Mouse (Mus musculus) gastrocnemius, postnatal 25 days (tissue): ENCODE data around the gene Dnajc13. TPM values are rescaled to one million over a fixed set of nuclear protein-coding genes. Genes with fewer than 3 reads are reported as not detected.

Source experiments
- DNase-seq: peaks from one replicate; pipeline ENCODE4 v3.0.0; 2022
- total RNA-seq, 2 experiments: library from RNA; stranded (reverse); gene quantifications; 1 replicate in 1 of 2; 2 replicates in 1 of 2; pipeline ENCODE4 v1.2.3; 2021

Dnajc13 gene
- total RNA-seq, 2 experiments from 2014 or later = 25.8 to 26.2 TPM

DNA sequence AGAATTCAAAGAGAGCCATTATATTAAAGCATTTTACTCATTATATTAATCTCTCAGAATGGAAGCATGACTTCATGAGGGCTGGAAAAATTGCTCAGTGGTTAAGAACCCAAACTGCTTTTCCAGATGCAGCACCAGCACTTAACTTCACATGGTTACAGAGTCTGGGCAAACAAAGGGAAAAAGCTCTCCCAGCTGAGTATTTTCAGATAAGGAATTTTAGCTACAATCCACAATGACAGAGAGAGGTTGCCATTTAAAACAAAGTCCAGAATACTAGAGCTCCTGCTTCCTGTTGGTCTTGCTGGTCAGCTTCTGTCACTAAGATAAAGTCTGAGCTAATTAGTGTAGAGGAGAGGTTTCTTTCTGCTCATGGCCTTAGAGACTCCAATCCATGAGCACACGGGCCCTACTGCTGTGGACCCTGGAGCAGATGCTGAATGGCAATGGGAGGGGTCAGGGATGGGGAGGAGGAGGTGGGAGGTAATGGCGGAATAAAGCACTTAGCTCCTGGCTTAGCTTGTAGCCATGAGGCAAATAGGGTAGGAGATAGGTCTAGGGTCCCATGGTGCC, 154.1 kb downstream of the Dnajc13 start:
- no peak for DNase-seq

DNA sequence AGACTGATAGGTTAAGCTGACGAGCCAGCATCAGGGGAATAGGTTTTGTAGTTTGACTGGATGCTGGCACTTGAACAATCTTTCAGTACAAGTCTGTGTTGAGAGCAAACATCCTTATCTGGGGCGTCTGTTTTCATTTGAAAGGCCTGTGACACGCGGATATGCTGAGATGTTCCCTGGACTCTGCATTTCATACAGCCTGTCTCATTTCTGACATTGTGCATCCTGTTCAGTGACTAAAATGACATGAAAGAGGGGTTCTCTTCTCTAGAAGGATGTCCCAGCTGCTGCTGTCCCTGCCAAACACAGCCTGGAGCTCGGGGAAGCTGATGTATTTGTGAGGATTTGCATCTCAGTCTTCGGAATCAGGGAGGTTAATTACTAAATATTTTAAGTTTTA, 155.2 kb downstream of the Dnajc13 start:
- no peak for DNase-seq

GRCm38 (mm10) chr9:104106930-104107329, 155.8 kb downstream of the Dnajc13 start:
- DNase-seq = no peak

- DNase-seq = no peak
Observed at GRCm38 (mm10) chr9:104104986-104105385, 157.7 kb downstream of the Dnajc13 start.

GRCm38 (mm10) chr9:104102901-104103300, 159.8 kb downstream of the Dnajc13 start:
- no peak for DNase-seq

DNA sequence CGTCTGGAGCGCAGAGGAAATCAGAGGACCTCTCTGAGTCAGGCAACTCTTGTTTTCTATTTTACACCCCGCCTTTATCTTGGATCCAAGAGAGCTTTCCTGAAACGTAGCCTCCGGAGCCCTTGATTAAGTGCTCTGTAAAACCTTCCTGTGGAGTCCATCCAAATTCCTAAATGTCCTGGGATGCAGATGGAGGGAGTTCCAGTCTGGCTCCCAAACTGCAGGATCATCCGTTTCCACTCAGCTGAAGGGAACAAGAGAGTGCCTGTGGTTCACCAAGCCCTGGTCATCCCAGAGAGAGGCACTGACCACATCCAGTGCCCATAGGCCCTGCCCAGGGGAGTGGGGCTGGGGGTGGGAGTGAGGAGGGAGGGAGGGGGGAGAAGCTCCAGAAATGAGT, 160.4 kb downstream of the Dnajc13 start:
- DNase-seq = peak; percentile 20

GRCm38 (mm10) chr9:104101458-104101857, 161.3 kb downstream of the Dnajc13 start:
- DNase-seq = no peak

Other genes starting within 250 kb of the Dnajc13 start
- gene Gm28305, start 222.3 kb downstream of the Dnajc13 start, total RNA-seq = not detected
- gene Uba5, start 199.8 kb downstream of the Dnajc13 start, total RNA-seq = 10 to 100 TPM; 11.9 to 12.0 TPM
- gene Acad11, start 199.6 kb downstream of the Dnajc13 start, total RNA-seq = 10 to 100 TPM; 29.5 to 40.8 TPM
- gene Ackr4, start 136.0 kb downstream of the Dnajc13 start, total RNA-seq = under 1 TPM; 0.64 to 0.94 TPM
- gene Acpp, start 74.8 kb upstream of the Dnajc13 start, total RNA-seq = not detected